Mouse (Mus musculus) ovary, postnatal 10 days (tissue): Measurements from ENCODE around the gene Edem1.

Experiments
- DNase-seq: peaks from one replicate; pipeline ENCODE4 v3.0.0; 2022; ENCODE audit warnings: low spot score

Edem1 gene

GRCm38 (mm10) chr6:108828234-108828868 lies at the start of gene Edem1:
Gene Edem1, plus strand, starts transcription at chr6:108828641.
- DNase-seq: peak; percentile 91

DNA sequence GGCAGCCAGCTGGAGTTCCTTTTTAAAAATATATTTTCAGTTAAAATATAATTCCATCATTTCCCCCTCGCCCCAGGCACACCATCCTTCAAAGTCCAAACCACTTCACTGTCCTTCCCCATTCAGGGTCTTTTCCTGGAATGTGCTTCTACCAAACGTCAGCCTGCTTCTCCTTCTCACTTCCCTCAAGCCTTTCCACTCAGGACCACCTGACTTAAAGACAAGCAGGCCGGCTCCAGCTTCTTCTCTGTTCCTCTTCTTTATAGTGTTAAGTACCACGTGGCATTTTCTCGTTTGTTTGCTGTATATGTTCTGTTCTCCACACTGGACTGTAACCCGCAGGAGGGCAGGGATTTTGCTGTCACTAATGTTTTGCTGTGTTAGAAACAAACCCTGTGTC lies 46.6 kb upstream of the Edem1 start:
- DNase-seq: no peak

DNA sequence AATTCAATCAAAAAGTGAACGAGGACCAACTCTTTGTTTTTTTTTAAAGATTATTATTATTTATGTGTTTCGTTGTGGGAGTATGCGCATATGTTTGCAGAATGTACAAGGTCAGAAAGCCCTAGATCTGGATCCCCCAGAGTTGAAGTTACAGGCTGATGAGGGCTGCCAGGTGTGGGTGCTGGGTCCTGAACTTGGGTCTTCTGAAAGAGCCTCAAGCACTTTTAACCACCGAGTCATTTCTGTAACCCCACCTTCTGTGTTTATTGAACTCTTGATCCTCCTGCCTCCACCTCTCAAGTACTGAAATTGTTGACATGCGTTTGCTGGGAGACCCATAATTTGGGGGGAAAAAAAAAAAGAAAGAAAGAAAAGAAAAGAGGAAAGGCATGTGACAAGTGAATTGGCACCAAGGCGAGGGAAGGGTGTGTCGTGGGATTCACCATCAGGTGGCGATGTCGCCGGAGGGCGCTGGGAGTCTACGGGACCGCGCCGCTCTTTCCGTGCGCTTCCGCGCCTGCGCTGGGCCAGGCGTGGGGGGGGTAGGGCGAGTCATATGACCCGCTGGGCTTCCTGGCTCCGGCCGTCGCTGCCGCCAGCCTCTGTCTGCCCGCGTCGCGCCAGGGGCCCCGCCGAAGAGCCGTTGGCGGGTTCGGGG lies 45.8 kb upstream of the Edem1 start, which contains the start of gene Arl8b:
Gene Arl8b (plus strand): TSS at position 574 of the 658 bp plus-strand sequence.
- peak; percentile 95 for DNase-seq

DNA sequence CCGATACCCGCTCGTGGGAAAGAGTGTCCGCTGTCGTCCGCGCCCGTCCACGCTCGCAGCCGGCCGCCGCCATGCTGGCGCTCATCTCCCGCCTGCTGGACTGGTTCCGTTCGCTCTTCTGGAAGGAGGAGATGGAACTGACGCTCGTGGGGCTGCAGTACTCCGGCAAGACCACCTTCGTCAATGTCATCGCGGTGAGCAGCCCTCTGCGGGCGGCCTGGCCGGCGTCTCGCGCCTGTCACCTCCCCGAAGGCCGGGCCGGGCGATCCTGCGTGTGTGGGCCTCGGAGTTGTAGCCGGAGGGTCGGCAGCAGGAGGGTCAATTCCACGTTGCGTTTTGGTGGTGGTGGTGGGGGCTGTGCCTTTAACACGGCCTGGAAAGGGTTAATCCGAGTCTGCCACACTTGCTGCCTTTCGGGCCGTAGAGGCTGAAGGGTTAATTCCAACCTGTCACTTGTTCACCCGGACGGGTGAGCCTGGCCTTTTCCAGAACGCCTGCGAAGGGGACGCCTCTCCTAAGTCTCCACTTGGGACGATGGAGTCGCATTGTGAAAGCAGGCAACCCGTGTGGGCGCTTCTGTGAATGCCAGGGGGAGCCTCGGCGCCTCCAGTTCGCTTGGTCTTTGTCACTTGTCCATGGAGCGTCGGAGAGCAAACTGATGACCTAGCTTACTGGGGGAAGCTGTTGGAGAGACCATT lies 45.1 kb upstream of the Edem1 start:
- peak; percentile 19 for DNase-seq

DNA sequence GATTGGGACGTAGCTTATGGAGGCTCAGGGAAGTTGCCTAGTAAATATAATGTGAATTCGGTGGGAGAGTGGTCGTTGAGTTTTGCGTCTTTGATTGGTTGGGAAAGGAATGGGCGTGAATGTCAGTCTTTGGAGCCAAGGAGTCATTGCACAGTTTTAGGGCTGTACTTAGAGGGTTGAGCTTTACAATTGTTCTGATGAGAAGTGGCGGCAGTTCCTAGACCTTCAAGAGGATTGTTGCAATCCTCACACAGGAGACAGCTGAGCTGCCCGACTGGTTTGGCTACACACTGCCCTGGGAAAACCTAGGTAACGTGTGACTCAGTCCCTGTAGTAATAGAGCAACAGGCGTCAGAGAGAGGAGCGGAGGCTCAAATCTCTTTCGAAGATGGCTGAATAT lies 44.4 kb upstream of the Edem1 start:
- no peak for DNase-seq

DNA sequence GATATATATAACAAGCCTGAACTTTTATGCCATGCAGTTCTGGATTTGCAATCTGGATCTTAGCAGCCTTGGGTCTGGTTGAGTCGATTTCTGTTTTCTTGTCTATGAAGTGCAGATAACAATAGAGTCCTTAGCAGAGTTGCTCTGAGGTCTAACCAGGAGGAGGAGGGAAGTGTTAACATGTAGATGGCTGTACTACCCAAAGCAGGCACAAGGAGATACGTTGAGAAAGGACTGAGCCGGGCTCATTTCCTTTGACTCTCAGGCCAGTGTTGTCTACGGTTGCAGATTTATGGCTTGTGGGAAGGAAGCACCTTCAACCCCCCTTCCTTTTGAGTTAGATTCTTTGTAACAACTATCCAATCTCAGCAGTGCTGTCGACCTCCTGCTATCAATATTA lies 43.6 kb upstream of the Edem1 start:
- no peak for DNase-seq

GRCm38 (mm10) chr6:108785551-108785950 lies 42.9 kb upstream of the Edem1 start:
- DNase-seq: no peak

- DNase-seq: no peak
These were observed 36.9 kb upstream of the Edem1 start for GRCm38 (mm10) chr6:108791498-108791897.

- DNase-seq: no peak
These were observed 32.5 kb upstream of the Edem1 start for GRCm38 (mm10) chr6:108795912-108796311.

DNA sequence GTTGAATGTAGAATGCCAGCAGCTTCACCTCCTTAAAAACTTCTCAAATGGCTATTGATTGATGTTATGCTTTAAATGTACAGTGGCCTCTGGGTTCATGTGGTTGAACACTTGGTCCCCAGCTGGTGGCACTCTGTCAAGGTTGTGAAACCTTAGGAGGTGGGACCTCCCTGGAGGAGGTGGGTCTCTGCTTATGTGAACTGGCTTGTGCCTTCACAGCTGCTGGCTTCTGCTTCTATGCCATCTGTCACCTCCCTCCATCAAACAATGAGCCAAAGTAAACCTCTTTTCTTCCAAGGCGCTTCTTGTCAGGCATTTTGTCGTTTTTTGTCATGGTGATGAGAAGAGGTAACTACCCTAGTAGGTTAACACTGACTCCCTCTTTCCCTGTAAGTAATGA lies 31.7 kb upstream of the Edem1 start:
- DNase-seq: no peak

DNA sequence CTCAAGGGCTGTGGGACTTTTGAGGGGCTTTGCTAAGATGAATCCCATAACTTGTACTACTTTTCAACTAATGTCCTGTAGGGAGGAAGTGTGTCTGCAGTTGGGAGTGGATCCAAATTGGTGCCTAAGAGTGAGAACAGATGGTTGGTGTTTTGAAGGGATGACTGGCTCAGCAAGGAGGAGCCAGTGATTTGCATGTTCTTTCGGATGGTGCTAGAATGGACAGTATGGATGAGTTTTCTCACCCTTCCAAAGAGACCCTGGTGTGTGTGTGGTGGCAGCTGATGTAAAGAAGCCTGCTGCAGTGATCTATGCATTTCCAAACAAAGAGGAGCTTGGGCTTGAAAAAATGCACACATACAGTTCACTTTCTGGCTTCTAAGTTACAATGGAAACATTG lies 23.2 kb upstream of the Edem1 start:
- no peak for DNase-seq

- DNase-seq: no peak
These were observed 22.6 kb upstream of the Edem1 start for GRCm38 (mm10) chr6:108805871-108806270.

DNA sequence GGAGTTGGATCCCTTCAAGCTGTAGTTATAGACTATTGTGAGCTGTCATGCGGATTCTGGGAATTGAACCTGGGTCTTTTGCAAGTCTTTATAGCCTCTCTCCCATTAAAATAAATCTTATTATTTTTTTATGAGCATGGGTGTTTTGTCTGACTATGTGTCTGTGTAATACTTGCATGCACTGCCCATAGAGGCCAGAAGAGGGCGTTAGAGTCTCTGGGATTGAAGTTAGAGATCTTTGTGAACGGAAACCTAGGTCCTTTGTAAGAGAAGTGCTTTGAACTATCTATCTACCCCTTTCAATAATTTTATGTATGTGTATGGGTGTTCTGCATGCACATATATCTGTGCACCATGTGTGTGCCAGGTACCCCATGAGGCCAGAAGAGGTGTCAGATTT lies 21.0 kb upstream of the Edem1 start:
- no peak for DNase-seq

DNA sequence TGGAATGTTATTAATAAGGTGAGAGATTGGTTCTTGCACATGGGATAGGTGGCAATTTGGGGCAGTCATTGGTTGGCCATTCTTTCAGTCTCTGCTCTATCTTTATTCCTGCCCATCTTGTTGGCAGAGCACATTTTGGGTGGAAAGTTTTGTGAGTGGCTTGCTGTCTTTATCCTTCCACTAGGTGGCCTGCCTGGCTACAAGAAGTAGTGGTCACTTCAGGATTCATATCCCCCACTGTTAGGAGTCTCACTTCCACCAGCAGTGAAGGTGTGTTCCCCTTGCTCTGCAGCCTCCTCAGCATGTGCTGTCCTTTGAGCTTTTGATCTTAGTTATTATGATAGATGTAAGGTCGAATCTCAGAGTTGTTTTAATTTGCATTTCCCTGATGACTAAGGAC lies 19.7 kb upstream of the Edem1 start:
- DNase-seq: no peak

DNA sequence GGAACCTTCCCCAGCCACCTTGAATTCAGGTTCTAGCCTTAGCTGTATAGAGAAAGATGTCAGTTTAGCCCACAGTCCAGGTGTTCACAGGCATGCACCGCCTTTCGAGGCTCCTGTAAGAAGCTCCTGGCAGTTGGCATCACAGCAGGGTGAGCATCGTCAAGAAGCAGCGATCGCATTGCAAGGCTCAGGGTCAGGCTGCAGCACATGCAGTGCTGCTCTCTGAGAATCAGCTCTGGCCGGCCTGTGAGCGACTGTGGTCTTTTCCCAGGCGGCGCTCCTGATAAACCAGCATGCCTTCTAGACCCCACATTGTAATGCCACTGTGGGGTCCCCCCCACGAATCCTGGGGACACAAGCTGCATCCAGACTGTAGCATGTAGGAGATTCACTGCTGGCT lies 18.2 kb upstream of the Edem1 start:
- no peak for DNase-seq

GRCm38 (mm10) chr6:108812134-108812533 lies 16.3 kb upstream of the Edem1 start:
- no peak for DNase-seq

DNA sequence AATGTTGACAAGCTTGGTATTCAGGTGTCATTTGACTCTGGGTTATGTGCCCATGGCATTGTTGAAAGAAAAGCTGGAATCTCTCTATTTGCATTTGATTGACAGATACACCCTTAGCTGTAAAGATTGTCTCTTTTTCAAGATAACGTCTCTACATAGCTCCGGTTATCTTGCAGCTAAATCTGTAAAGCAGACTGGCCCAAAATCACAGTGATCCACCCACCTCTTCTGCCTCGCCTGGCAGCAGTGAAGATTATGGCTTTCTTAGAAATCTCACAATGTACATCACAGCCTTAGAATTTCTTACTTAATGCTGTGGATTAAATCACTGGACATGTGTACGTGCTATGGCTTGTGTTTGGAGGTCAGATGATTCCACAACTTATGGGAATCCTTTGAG lies 10.9 kb upstream of the Edem1 start:
- DNase-seq: no peak

GRCm38 (mm10) chr6:108824816-108825545 lies 3.5 kb upstream of the Edem1 start:
- no peak for DNase-seq

DNA sequence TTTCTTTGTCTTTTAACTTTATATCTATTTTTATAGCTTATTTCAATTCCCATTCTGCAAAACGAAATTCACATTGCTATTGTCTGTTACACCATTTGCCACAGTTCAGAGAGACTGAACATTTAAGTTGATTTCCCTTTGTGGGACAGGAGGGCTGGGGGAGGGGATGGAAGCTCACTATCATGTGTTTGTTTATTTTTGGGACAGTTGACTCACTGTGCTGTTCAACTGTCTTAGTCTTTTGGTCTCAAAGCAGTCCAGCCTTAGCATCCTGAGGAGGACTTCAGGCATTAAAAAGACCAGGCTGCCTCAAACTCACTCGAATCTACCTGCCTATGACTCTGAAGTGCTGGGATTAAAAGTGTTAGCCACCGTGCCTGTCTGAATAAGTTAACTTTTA lies 2.4 kb upstream of the Edem1 start:
- DNase-seq: no peak

- DNase-seq: no peak
These were observed 1.0 kb upstream of the Edem1 start for GRCm38 (mm10) chr6:108827336-108827920.

DNA sequence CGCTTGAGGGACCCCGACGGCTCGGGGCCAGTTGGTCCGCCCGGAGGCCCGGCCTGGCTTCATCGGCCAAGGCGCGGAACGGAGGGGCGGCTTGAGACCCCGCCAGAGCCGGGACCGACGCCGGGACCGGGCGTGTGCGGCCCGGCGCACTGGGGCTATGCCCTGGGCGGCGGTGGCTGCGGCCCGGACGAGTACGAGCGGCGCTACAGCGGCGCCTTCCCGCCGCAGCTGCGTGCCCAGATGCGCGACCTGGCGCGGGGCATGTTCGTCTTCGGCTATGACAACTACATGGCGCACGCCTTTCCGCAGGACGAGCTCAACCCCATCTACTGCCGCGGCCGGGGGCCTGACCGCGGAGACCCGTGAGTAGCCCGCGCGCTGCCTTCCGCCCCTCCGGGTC lies 431 bp downstream of the Edem1 start:
- DNase-seq: no peak
